Mouse (Mus musculus) gastrocnemius, adult 8-10 months (tissue): Measurements from ENCODE around the gene Nckap5. TPM values are rescaled to one million over a fixed set of nuclear protein-coding genes. Genes with fewer than 3 reads are reported as not detected.

Experiments used
- DNase-seq, 2 experiments: peaks; one replicate each; pipeline ENCODE4 v3.0.0; 2022; ENCODE audit warnings: low spot score in 2 of 2
- total RNA-seq, 4 experiments: library from RNA; stranded (reverse); gene quantifications; 2 replicates each; pipeline ENCODE4 v1.2.4; 2022

Nckap5 gene
- total RNA-seq, 4 experiments from 2014 or later = 0.46 to 1.6 (median 0.97) TPM

GRCm38 (mm10) chr1:125911337-125911900 lies 919.2 kb downstream of the Nckap5 start:
- DNase-seq = no peak

- no peak for DNase-seq
Observed at GRCm38 (mm10) chr1:125910871-125911265, 919.7 kb downstream of the Nckap5 start.

GRCm38 (mm10) chr1:125910211-125910870 lies 920.3 kb downstream of the Nckap5 start:
- DNase-seq = no peak

GRCm38 (mm10) chr1:125893158-125893557 lies 937.4 kb downstream of the Nckap5 start:
- no peak for DNase-seq

GRCm38 (mm10) chr1:125870056-125870455 lies 960.5 kb downstream of the Nckap5 start:
- DNase-seq = no peak
